Mouse (Mus musculus): ENCODE measurements around the gene Isca2.

Gene Isca2

GRCm38 (mm10) chr12:84771981-84772520 is 1.0 kb upstream of the Isca2 start:
- in situ Hi-C loops (cut with MboI; ENCODE audit: low sequenced_read_pairs), result no loop called here

DNA sequence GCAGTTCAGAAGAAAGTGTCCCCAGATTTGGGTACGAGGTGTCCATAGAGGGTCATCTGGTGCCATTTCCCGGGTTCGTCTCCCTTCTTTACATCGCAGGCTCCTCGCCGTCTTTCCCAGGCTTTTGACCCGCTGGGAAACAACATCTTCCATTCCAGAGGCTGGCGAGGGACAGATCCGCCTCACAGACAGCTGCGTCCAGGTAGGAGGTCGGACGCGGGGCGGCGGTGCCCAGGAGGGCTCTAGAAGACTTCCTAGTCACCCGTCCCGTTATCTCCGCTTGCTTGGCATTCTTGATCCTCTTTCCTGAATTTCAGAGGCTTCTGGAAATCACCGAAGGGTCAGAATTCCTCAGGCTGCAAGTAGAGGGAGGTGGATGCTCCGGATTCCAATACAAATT is 425 bp downstream of the Isca2 start:
- in situ Hi-C loops (cut with MboI; ENCODE audit: low sequenced_read_pairs), result no loop called here

GRCm38 (mm10) chr12:84774376-84774775 is 1.3 kb downstream of the Isca2 start:
- in situ Hi-C loops (cut with MboI; ENCODE audit: low sequenced_read_pairs), result no loop called here

DNA sequence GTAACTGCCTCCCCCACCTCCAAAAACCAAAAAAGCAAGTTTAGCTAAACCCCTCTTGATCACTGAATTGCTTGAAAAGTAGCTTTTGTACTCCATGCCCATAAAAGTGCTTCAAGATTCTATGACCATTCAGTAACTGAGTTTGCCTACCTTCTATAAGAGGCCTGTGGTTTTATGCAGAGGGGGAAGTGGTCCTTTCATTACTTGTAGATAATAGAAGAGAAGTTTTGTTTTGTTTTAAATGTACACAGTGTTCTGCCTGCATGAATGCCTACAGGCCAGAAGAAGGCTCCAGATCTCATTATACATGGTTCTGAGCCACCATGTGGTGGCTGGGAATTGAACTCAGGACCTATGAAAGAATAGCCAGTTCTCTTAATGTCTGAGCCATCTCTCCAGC is 3.2 kb downstream of the Isca2 start:
- in situ Hi-C loops (cut with MboI; ENCODE audit: low sequenced_read_pairs), result no loop called here

- in situ Hi-C loops (cut with MboI; ENCODE audit: low sequenced_read_pairs), result no loop called here
Observed at GRCm38 (mm10) chr12:84784604-84785381, 11.7 kb downstream of the Isca2 start.

DNA sequence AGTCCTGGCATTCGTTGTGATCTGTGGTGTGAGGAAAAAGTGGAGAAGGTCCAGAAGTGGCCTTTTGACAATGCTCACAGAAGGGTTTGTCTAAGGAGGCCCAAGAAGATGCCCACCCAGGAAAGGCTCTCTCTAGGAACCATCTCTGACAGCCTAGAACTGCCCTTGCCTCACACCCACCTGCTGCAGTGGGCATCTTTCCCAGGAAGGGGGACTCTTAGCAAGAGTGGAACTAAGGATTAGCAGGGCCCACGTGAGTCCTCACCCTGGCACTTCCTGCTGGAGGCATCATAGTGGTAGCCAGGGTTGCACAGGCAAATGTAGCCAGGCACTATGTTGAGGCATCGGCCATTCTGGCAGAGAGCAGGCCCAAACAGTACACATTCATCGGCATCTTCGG is 13.0 kb downstream of the Isca2 start:
- in situ Hi-C loops (cut with MboI; ENCODE audit: low sequenced_read_pairs), result no loop called here

- in situ Hi-C loops (cut with MboI; ENCODE audit: low sequenced_read_pairs), result no loop called here
Observed at GRCm38 (mm10) chr12:84790853-84791252, 17.8 kb downstream of the Isca2 start.

- in situ Hi-C loops (cut with MboI; ENCODE audit: low sequenced_read_pairs), result no loop called here
Observed at GRCm38 (mm10) chr12:84792629-84793028, 19.6 kb downstream of the Isca2 start.

DNA sequence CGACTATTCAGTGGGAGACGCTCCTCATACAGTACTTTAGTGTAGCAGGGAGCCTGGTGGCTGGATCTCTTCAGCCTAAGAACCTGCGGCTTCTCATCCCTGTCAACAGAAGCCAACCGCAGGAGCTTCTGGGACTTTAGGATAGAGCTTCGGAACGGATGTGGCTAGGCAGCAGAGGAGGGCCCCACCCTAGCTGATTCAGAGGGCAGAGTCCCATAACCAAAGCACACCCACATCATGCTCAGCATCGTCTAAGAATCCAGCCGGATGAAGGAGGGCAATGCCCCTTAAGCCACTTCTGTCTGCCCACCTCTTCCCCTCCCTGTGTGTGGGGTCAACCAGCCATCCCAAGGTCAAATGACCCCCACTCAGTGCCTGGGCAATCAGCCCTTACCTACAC is 21.6 kb downstream of the Isca2 start:
- in situ Hi-C loops (cut with MboI; ENCODE audit: low sequenced_read_pairs), result no loop called here

- in situ Hi-C loops (cut with MboI; ENCODE audit: low sequenced_read_pairs), result no loop called here
Observed at GRCm38 (mm10) chr12:84799086-84799485, 26.0 kb downstream of the Isca2 start.

DNA sequence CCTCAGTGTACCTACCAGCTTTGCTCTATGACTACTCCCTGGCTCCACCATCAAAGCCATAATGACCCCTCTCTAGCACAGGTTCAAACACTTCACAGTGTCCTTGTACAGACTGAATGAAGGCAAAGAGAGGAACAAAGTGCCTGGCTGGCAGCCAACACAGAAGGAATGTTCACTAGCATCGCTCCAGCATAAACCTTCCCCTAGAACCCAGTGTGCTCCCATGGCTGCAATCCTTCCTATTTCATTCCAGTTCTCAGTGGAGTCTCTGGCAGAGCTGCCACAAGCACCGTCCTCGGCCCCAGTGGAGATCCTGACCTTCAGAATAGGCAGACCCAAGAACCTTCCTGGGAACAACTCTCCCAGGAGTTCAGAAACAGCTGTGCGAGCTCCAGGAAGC is 27.4 kb downstream of the Isca2 start:
- in situ Hi-C loops (cut with MboI; ENCODE audit: low sequenced_read_pairs), result no loop called here

DNA sequence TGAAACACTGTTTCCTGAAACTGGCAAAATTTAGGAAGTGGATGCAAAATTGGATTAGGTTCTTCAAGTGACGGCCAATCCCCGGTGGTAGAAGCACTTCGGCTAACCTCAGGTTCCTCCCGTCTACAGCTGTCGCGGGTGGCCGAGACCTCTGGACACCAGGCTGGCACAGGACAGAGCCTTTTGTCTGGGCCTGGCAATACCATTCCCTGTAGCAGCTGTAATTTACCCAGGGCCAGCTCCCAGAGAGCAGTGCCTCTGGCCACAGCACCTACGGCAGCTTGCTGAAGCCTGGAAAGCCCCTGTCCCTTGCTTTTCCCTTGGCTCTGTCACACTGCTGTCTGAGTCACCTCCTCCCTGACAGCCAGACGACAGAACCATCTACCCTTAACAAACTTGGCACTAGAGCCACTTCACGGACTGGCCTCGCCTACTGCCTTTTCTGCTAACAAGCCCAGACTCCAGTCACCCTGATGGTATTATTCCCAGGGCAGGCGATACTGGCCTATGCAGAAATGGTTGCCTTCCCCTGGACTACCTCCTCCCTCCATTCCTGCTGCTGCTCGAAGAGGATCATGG is 28.6 kb downstream of the Isca2 start:
- in situ Hi-C loops (cut with MboI; ENCODE audit: low sequenced_read_pairs), result no loop called here

- in situ Hi-C loops (cut with MboI; ENCODE audit: low sequenced_read_pairs), result no loop called here
Observed at GRCm38 (mm10) chr12:84802625-84803024, 29.6 kb downstream of the Isca2 start.

- in situ Hi-C loops (cut with MboI; ENCODE audit: low sequenced_read_pairs), result no loop called here
Observed at GRCm38 (mm10) chr12:84805228-84805842, 32.3 kb downstream of the Isca2 start.

- in situ Hi-C loops (cut with MboI; ENCODE audit: low sequenced_read_pairs), result no loop called here
Observed at GRCm38 (mm10) chr12:84806010-84806409, 33.0 kb downstream of the Isca2 start.

- in situ Hi-C loops (cut with MboI; ENCODE audit: low sequenced_read_pairs), result no loop called here
Observed at GRCm38 (mm10) chr12:84806726-84807125, 33.7 kb downstream of the Isca2 start.

DNA sequence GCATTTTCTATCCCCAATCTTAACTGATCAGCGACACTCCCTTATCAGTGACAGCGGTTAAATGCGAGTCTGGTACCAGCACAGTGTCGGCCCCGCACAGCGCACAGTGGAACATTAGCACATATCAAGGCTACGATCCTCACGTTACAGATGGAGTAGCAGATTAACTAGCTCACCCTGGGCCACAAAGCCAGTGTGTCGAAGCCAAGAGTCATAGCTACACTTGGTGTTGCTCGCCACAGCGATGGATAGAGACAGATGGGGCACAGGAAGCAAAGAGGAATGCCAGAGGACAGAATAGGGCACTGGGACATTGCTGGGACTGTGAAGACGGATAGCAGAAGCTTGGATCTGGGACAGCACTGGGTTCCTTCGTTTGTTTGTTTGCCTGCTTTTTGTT is 34.3 kb downstream of the Isca2 start:
- in situ Hi-C loops (cut with MboI; ENCODE audit: low sequenced_read_pairs), result no loop called here

- in situ Hi-C loops (cut with MboI; ENCODE audit: low sequenced_read_pairs), result no loop called here
Observed at GRCm38 (mm10) chr12:84809033-84809432, 36.0 kb downstream of the Isca2 start.

DNA sequence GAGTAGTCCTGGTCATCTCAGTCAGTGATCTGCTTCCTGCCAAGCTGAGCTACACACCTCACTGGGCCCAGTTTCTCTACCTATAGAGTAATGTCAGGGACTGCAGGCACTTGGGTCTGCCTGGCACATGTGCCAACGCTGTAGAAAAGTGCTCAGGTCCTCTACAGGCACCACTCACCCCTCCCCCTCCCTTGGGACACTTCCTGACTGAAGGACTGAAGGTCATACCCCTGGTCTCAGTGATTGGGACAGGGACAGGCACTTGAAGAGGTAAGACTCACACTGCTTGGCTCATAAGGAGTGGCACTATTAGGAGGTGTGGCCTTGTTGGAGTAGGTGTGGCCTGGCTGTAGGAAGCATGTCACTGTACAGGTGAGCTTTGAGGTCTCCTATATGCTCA is 37.8 kb downstream of the Isca2 start:
- in situ Hi-C loops (cut with MboI; ENCODE audit: low sequenced_read_pairs), result no loop called here

DNA sequence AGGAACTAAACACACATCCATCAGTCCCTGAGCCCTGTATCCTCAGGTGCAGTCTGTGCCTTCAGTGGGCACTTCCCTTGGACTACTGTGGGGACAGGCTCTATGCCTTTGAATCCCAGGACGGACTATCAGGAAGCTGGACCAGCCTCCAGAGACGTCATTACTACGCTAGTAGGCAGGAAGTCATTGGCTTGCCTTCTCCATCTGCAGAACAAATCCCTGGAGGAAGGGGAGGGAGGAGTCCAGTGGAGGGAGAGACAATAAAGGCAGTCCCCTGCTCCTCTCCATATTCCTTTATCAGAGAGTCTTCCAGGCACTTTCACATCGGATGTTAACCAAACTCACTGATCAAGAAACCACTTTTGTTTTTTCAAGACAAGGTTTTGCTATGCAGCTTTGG is 38.5 kb downstream of the Isca2 start:
- in situ Hi-C loops (cut with MboI; ENCODE audit: low sequenced_read_pairs), result no loop called here

GRCm38 (mm10) chr12:84812004-84812403 is 39.0 kb downstream of the Isca2 start:
- in situ Hi-C loops (cut with MboI; ENCODE audit: low sequenced_read_pairs), result no loop called here

DNA sequence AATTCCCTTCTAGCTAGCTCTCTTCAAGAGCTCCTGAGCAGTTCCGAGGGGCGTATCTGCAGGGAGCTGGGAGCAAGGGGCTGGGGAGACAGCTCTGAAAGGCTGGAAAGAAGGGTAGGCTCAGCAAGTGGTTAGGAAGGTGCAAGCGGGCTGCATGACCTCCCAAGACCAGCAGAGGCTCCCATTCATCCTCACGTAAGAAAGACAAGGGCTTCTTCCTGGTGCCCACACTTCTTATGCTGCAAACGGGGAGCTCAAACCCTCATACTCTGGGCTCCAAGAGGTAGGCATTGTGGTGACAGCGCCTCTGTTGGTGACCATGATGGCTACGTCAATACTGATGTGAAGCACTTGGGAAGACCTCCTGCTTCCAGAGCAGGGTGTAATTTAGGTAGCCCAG is 40.7 kb downstream of the Isca2 start:
- in situ Hi-C loops (cut with MboI; ENCODE audit: low sequenced_read_pairs), result no loop called here
